Mouse (Mus musculus) thymus, postnatal 4 days (tissue): ENCODE data around the gene Polr2e.
"Not testable (repeated sequence)": the region's sequence is repeated elsewhere in the genome, so short reads cannot be mapped to it uniquely, and the experiment has no call there.

ENCODE experiments used
- DNase-seq: peaks from one replicate; pipeline ENCODE4 v3.0.0; 2021

Polr2e gene

DNA sequence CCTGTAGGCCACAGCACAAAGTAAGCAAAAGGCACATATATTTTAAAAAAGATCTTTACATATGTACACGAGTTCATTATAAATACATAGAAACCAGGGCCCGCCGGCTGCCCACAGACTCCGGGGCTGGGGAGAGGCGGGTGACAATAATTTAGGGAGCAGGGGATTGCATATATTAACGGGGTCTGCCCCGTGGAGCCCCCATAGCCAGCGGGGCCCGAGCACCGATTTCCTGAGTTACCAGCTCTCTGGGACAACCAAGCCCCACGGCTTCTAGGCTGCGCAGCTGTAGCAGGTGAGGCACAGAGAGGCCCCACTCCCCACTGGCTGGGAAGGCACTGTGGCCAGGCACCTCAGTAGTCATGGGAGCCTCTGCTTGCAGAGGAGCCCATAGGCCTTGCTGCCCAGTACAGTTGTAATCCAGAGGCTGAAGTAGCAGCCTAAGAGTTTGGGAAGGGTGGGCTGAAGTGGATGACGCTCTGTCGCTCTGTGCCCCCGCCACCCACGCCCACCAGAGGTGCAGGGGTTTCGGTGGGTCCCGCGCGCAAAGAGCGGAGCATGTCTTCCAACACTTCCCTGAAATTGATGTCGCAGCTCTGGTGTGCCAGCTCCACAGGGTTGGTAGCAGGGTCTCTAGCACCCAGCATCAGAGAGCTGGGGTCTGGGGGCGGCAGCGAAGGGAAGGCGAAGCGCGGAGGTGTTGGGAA is 17.5 kb upstream of the Polr2e start:
- no peak for DNase-seq

DNA sequence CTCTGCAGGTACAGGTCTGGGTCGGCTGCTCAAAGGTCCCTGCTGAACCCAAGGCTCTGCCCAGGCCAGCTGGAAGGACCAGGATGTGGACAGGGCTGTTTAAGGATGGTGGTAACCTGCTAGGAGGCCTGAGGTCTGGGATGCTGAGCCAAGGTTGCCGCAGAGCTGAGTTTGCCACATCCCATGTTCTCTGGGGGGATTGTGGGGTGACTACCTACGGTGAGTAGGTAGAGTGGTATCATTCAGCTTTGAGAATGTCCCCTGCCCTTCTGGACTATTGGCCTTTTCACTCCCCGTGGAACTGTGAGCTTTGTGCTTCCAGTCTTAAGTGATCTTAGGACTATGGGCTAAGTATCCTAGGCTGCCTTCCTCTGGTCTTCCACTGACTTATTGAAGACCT is 16.9 kb upstream of the Polr2e start:
- DNase-seq: no peak

DNA sequence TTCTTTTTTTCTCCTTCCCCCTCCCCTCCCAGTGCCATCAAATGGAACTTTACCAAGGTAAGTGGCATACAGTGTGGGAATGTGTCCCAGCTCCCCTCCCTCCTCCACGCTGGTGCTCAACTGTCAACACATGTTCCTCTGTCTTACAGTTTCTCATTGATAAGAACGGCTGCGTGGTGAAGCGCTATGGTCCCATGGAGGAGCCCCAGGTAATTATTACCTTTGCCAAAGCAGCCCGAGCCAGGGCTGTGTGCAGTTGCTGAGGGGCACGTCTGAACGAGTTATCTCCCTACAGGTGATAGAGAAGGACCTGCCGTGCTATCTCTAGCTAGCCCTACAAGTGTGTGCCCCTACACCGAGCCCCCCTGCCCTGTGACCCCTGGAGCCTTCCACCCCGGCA is 16.3 kb upstream of the Polr2e start:
- no peak for DNase-seq

DNA sequence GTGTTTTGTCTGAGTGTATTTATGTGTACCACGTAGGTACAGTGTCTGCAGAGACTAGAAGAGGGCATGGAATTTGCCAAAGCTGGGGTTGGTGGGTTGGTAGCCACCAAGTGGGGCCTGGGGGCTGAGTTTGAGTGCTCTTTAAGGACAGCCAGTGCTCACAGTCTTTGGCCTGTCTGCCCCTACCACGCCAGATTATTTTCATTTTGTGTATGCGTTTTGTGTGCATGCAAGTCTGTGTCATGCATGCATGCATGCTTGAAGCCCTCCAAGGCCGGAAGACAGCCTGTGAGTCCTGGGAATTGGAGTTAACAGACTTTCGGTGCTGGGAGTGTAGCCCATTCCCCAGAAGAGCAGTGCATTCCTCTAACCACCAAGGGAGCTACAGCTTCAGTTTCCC is 15.8 kb upstream of the Polr2e start:
- no peak for DNase-seq

DNA sequence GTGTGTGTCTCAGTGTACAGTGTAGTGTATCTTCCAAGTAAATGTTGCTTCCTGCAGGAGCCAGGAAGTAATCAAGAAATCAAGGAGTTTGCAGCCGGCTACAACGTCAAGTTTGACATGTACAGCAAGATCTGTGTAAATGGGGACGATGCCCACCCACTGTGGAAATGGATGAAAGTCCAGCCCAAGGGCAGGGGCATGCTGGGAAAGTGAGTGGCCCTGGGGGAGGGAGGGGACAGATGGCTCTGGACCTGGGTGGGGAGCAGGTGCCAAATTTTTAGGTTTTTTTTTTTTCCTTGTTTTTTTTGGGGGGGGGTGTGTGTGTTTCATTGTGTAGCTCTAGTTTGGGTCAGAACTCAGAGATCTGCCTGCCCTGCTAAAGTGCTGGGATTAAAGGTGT is 15.3 kb upstream of the Polr2e start:
- DNase-seq: not testable (repeated sequence)

DNA sequence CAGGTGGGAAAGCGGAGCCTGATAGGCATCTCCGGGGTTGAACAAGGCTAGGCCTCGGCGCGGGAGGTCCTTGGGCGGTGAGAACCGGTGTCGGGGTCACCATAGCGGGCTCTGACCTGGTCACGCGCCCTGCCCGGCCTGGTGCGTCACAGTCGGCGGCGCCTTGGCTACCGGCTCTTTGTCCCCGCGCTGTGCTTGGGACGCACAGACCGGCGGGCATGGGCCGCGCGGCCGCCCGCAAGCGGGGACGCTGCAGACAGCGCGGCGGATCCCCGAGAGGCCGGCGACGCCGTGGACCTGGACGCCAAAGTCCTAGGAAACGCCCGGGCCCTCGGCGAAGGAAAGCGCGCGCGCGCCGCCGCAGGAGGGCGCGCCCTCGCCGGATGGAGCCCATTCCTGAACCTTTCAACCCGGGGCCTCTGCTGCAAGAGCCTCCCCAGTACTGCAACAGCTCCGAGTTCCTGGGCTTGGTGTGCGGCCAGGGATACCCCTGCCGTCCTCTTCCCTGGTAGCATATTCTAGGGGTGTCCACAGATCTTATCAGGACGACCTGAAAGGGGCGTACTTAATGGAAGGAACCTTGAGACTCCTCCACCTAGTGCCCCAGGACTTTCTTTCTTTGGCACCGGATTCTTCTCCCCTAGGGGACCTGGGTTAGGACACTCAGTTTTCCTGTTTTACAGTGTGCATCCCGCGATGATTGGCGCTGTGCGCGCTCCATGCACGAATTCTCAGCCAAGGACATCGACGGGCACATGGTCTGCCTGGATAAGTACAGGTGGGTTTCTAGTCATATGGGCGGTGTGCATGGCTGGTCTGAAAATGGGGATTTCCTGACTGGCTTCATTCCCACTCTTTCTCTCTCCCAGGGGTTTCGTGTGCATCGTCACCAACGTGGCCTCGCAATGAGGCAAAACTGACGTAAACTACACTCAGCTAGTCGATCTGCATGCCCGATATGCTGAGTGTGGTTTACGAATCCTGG is 14.5 kb upstream of the Polr2e start:
- peak; percentile 82 for DNase-seq

DNA sequence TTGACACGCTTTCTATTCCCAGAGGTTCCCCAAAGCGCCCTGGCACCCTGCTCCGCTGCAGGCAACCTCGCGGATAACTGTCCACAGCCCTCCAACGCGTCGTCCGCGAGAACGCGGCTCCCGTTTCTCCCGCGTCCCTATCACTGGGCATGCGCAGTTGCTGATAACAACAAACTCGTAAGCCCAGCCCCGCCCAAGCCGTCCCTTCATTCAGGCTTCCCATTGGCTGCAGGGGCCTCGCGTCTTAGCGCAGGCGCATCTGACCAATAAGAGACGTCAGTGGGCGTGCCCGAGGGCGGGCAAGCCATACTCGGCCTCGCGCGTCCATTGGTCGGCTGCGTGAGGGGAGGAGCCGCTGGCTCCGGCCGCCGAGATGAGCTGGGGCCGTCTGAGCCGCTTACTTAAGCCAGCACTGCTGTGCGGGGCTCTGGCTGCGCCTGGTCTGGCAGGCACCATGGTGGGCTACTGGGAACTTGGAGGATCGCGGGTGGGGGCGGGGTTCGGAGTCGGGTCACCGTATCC is 13.7 kb upstream of the Polr2e start:
- DNase-seq: peak; percentile 99

DNA sequence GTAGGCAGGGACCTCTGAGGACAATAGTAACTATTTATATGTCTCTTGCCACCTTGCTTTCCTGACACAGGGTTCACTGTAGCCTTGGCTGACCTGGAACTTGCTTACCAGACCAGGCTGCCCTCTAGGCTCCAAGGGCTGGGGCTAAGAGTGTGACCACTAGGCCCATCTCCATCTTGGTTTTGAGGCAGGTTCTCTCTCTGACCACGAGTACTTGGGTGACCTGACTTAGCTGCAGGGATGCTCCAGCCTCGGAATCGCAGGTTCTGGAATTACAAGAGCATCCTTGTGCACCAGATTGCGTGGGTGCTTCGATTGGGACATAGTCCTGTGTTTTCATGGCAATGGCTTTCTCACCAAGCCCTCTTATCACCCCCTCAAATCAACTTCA is 12.8 kb upstream of the Polr2e start:
- no peak for DNase-seq

DNA sequence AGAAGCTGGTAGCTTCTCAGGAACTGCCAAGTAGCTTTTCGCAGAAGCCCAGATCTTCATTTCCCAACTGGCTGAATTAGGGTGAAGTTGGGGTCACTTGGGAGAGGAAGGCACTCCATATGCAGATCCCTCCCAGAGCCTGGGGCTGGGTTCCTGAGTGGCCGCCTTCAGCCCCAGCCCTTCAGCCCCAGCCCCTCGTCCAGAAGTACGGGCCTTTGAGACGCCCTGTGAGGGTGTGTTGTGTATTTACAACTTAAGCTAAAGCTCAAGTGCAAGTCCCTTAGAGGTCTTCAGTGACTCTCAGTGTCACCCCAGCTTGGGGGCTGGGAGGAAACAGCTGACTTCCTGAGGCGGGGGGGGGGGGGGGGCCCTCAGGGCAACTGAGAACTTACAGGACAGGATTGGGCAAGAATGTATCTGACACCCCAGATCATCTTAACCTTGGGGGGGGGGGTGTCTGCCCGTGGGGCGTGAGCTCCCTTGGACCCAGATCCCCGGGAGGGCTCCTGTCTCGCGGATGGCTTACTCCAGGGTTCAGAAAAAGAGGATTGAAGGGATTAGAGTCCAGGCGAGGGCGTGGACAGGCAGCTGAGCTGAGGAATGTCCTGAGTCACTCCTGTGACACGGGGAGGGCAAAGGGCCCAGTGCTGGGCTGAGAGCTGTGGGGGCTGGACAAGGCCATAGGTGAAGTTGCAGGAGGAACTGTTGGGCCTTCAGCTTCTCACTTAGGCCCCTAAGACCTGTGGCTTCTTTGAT is 12.2 kb upstream of the Polr2e start:
- DNase-seq: peak; percentile 61

DNA sequence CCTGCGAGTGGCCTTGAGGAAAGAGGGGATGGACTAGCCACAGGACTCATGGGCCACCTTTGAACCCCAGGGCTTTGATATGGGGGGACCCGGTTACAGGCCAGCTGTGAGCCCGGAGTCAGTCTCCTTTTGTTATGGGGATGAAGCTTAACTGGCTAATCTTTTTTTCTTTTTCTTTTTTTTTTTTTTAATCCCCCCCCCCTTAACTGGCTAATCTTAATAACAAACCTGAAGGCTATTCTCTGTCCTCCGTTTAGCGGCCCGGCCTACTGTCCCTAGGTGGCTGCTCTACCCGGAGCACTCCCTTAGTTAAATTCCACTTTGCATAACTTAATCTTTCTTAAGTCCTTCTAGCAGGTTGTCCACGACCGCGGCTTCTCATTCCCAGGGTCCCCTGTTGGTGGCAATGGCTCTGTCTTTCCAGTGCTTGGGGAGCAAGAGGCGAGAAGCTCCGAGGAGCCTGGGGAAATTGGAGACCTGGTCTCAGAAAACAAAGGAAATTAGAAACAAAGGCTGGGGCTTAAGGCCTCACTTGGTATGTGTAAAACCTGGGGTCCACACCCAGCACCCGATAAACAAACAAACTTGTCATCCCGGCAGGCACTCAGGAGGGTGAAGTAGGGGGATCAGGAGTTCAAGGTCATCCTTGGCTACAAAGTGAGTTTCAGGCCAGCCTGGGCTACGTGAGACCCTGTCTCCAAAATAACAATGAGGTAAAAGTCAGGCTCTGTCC is 11.5 kb upstream of the Polr2e start:
- no peak for DNase-seq

DNA sequence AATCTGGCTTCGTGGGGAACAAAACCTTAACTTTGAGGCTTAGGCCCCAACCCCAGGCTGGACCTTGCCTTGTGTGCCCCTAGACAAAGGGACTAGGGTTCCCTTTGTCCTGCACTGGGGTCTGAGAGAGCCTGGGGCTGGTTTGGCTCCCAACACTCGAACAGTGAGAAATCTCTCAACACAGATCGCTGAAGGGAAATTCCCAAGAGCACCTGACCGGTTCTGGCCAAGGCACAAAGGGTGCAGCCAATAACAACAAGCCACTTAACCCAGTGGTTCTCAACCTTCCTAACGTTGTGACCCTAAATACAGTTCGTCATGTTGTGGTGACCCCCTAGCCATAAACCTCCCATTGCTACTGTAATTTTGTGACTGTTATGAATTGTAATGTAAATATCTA is 10.6 kb upstream of the Polr2e start:
- no peak for DNase-seq

DNA sequence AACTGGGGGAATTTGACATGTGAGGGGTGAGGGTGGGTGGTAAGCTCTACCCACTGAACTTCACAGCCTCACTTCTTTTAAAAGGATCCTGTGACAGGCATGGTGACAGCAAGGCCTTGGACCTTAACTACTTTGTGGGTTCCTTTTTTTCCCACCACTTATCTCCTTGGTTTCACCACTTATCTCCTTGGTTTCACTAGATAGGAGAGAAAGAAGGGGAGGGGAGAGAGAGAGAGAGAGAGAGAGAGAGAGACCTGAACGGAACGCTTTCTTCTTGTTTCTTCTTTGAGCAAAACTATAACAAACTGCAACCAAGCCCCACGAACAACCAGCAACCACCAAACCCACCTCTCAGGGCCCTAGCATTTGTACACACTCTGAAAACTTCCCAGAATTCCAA is 9.2 kb upstream of the Polr2e start:
- no peak for DNase-seq

DNA sequence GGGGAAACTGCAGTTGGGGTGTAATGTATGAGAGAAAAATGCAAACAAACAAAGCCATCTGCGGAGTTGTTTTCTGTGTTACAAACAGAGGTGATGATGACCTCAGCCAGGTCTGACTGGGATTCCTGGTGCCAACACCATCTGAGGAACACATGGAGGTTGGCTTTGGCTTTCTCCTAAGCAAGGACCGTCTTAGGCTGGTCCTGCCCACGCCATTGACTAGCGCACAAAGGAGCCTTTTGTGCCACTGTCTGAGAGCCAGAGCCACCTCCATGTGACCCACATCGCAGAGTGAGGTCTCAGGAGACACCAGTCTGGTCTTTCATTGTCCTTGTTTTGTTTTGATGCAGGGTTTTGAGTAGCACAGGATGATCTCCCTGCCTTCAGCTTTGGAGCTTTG is 8.8 kb upstream of the Polr2e start:
- no peak for DNase-seq

DNA sequence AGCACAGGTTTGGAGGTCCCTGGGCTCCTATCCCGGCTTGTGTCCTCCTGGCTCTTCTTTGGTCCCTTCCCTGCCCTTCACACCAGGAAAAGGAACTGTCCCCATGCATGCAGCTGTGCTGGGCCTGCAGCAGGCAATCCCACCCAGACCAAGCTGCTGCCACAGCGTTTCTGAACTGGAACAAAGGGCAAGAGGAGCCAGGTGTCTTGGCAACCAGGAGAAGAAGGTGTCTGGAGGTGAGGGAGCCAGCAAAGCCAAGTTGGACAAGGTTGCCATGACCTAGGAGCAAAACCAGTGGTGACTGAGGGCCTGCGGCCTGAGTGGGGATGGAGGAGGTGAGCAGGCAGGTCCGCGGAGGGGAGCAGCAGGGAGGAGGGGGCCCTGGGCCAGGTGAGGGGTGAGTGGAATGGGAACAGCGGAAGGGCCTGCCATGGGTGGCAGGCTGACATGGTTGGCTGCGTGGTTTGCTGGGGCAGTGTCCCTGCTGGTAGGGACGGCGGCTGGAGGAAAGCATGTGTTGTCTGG is 7.5 kb upstream of the Polr2e start, which contains the start of gene Gpx4:
Gene Gpx4, plus strand, starts transcription at position 126 of the 525 bp plus-strand sequence.
- DNase-seq: no peak

DNA sequence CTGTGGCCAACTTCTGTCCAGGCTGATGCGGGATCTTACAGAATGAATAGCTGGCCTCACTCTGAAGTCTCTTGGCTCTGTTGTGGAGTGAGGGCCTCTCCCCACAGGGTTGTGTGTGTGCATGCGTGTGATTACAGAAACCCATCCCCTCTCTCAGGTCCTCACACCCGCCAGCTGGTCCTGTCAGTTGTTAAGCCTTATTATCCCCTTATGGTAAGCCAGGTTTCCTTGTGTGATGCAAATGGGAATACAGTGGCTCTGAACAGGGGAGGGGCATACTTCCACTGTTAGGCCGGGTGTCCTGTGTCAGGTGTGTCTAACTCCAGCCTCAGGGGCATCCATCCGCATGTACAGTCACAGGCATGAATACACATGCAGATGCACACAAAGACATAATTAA is 6.2 kb upstream of the Polr2e start:
- DNase-seq: no peak

DNA sequence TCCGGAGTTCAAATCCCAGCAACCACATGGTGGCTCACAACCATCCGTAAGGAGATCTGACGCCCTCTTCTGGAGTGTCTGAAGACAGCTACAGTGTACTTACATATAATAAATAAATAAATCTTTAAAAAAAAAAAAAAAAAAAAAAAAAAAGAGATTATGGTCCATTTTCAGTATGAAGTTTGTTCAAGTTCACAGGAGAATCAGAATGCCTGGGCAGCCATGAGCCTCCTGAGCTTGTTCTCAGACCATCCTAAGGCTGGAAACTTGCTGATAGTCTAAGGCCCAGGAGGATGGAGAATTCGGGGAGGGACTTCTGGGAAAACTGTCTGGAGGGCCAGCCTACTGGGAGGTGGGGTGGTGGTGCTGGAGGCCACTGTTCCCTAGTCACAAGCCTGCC is 5.8 kb upstream of the Polr2e start:
- not testable (repeated sequence) for DNase-seq

DNA sequence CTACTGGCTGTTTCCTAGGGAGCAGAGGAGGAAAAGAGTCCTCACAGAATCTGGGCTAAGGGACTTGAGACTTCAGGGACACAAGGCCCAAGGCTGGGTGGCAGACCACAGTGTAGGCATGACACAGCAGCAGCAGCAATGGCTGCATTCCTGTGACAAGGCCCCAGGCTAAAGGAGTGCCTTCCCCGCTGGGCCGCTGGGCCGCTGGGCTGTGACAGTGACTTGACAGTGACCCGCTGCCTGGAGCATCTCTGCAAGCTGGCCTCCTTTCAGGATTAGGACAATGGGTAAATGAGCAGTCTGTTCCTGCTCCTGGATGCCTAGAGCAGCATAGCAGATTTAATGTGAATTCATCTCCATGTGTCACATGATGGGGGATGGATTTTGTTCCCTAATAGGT is 4.5 kb upstream of the Polr2e start:
- DNase-seq: no peak

DNA sequence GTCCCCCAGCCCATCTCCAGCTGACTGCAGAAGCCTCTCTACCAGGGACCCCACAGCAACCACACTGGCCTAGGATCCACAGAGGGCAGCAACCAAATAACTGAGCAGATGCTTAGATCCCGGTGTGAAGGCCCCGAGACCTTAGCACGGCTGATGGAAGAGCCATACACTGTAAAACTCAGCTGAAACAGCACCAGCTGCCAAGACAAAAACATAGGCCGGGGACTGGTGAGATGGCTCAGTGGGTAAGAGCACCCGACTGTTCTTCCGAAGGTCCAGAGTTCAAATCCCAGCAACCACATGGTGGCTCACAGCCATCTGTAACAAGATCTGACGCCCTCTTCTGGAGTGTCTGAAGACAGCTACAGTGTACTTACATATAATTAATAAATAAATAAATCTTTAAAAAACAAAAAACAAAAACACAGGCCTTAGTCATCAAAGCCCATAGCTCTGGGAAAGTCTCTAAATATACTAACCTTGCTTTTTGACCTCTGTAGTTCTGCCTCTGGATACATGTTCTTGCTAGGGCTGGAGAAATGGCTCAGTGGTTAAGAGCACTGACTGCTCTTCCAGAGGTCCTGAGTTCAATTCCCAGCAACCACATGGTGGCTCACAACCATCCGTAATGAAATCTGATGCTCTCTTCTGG is 1.9 kb upstream of the Polr2e start:
- DNase-seq: not testable (repeated sequence)

DNA sequence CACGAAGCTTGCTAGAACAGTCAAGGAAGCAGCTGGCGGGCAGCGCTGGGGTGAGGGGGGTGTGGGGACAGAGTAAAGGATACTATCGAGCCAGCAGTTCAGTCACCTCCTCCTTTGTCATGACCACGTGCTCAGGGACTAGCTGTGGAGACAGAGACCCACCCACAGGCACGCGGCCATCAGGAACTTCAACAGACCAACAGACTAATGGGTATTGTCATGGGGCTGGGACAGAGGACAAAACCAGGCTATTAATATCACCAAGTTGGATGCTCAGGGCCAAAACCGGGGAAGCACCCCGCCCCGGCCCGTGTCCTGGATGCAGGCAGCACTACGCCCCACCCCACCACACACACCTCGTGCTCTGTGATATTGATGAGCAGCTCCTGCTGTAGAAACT is 2.8 kb downstream of the Polr2e start:
- DNase-seq: no peak

DNA sequence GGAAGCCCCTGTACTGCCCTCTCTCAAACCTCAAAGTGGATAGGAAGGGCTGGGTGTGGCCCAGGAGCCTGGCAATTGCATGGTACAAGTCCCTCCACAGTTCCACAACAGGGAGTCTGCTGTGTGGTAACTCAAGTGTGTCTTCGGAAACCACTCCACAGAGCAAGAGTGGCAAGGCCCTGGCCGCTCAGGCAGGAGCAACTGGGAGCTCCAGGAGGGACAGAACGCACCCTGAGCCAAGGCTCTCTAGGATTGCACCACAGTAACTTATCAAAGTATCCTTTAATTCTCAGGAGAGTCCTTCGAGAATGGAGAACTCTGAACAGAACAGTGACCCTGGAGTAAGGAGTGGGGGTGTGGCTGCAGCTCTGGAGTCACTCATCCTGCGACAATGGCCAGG is 3.9 kb downstream of the Polr2e start:
- DNase-seq: no peak

DNA sequence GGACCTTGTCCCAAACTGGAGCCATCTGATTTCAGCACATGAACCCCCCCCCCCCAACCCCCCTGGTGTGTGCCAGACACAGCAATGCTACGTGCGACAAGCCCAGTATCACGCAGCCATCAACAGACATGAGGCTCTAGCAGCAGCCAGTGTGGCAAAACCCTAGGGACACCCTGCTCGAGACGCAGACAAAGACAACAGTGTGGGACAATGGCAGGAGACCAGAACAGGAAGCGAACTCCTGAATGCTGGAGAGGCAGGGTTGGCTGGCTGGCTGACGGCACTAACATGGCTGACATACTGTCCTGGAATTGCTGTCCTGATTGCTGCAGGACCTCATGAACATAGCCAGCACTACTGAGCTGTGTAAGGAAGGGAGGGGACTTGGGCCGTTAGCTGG is 4.4 kb downstream of the Polr2e start:
- peak; percentile 8 for DNase-seq
